Mouse (Mus musculus): ENCODE measurements at regions not wholly inside any gene's neighbourhood (a gene's known extent, or its start where the extent isn't known, plus 50 kb on each side); places are given as distances from the start of the nearest gene placed in this dataset.

- 87% methylated on average over 10 of the region's 10 CpGs for WGBS (ENCODE audit: missing documents)
- H3K27ac ChIP-seq: no peak overlapping the region
- no peaks in the 10 kb centered on the region for H3K79me2 ChIP-seq (ENCODE audit: inconsistent target)
- H3K4me3 ChIP-seq (ENCODE audit: inconsistent target): no peak overlapping the region
- no peaks in the 10 kb centered on the region for H3K36me3 ChIP-seq (ENCODE audit: inconsistent target)
Measured at GRCm38 (mm10) chr11:112593821-112594220, 188.2 kb upstream of the Sox9 start.

- H3K27ac ChIP-seq: no peak overlapping the region
- WGBS (ENCODE audit: missing documents): 83% methylated on average over 1 of the region's 1 CpGs
- H3K36me3 ChIP-seq (ENCODE audit: inconsistent target): no peaks in the 10 kb centered on the region
- H3K4me3 ChIP-seq (ENCODE audit: inconsistent target): no peak overlapping the region
- no peaks in the 10 kb centered on the region for H3K79me2 ChIP-seq (ENCODE audit: inconsistent target)
Measured at GRCm38 (mm10) chr11:112607359-112607758, 174.7 kb upstream of the Sox9 start.

- Histone ChIP-seq H3K36me3 (ENCODE audit: inconsistent target) (no peaks in the 10 kb centered on the region), H3K27ac (no peak overlapping the region), H3K4me3 (ENCODE audit: inconsistent target) (no peak overlapping the region), H3K79me2 (ENCODE audit: inconsistent target) (no peaks in the 10 kb centered on the region)
- 66% methylated on average over 3 of the region's 3 CpGs for WGBS (ENCODE audit: missing documents)
Measured at GRCm38 (mm10) chr11:112609277-112609676, 172.7 kb upstream of the Sox9 start.

- WGBS (ENCODE audit: missing documents): 88% methylated on average over 11 of the region's 11 CpGs
- Histone ChIP-seq H3K4me3 (ENCODE audit: inconsistent target) (no peak overlapping the region), H3K27ac (no peak overlapping the region), H3K79me2 (ENCODE audit: inconsistent target) (no peaks in the 10 kb centered on the region), H3K36me3 (ENCODE audit: inconsistent target) (no peaks in the 10 kb centered on the region)
Measured at GRCm38 (mm10) chr11:112611073-112611472, 171.0 kb upstream of the Sox9 start.

GRCm38 (mm10) chr11:112615629-112616028 is 166.4 kb upstream of the Sox9 start:
- no peaks in the 10 kb centered on the region for H3K79me2 ChIP-seq (ENCODE audit: inconsistent target)
- WGBS (ENCODE audit: missing documents): 82% methylated on average over 4 of the region's 4 CpGs
- no peak overlapping the region for H3K4me3 ChIP-seq (ENCODE audit: inconsistent target)
- H3K36me3 ChIP-seq (ENCODE audit: inconsistent target): no peaks in the 10 kb centered on the region
- no peak overlapping the region for H3K27ac ChIP-seq

GRCm38 (mm10) chr11:112616942-112617341 is 165.1 kb upstream of the Sox9 start:
- H3K4me3 ChIP-seq (ENCODE audit: inconsistent target): no peak overlapping the region
- H3K27ac ChIP-seq: no peak overlapping the region
- H3K79me2 ChIP-seq (ENCODE audit: inconsistent target): no peaks in the 10 kb centered on the region
- H3K36me3 ChIP-seq (ENCODE audit: inconsistent target): no peaks in the 10 kb centered on the region
- WGBS (ENCODE audit: missing documents): 87% methylated on average over 2 of the region's 2 CpGs

GRCm38 (mm10) chr11:112620916-112621315 is 161.1 kb upstream of the Sox9 start:
- Histone ChIP-seq H3K4me3 (ENCODE audit: inconsistent target) (no peak overlapping the region), H3K27ac (no peak overlapping the region), H3K79me2 (ENCODE audit: inconsistent target) (no peaks in the 10 kb centered on the region), H3K36me3 (ENCODE audit: inconsistent target) (no peaks in the 10 kb centered on the region)
- WGBS (ENCODE audit: missing documents): 46% methylated on average over 12 of the region's 12 CpGs

- H3K27ac ChIP-seq: no peak overlapping the region
Measured at GRCm38 (mm10) chr11:112621385-112622120, 160.5 kb upstream of the Sox9 start.

GRCm38 (mm10) chr11:112649298-112649697 is 132.7 kb upstream of the Sox9 start:
- WGBS (ENCODE audit: missing documents): 83% methylated on average over 9 of the region's 9 CpGs
- Histone ChIP-seq H3K27ac (no peak overlapping the region), H3K36me3 (ENCODE audit: inconsistent target) (no peaks in the 10 kb centered on the region), H3K79me2 (ENCODE audit: inconsistent target) (no peaks in the 10 kb centered on the region), H3K4me3 (ENCODE audit: inconsistent target) (no peak overlapping the region)

More at GRCm38 (mm10) chr11:112621385-112622120, 160.5 kb upstream of the Sox9 start:
- no peak overlapping the region for H3K4me3 ChIP-seq (ENCODE audit: inconsistent target)
- no peaks in the 10 kb centered on the region for H3K79me2 ChIP-seq (ENCODE audit: inconsistent target)
- H3K36me3 ChIP-seq (ENCODE audit: inconsistent target): no peaks in the 10 kb centered on the region
- 53% methylated on average over 8 of the region's 9 CpGs for WGBS (ENCODE audit: missing documents)

- 69% methylated on average over 10 of the region's 11 CpGs for WGBS (ENCODE audit: missing documents)
- H3K4me3 ChIP-seq (ENCODE audit: inconsistent target): no peak overlapping the region
- H3K36me3 ChIP-seq (ENCODE audit: inconsistent target): no peaks in the 10 kb centered on the region
- no peak overlapping the region for H3K27ac ChIP-seq
- no peaks in the 10 kb centered on the region for H3K79me2 ChIP-seq (ENCODE audit: inconsistent target)
Measured at GRCm38 (mm10) chr11:112657410-112658159, 124.4 kb upstream of the Sox9 start.

GRCm38 (mm10) chr11:112659911-112660310 is 122.1 kb upstream of the Sox9 start:
- no peaks in the 10 kb centered on the region for H3K79me2 ChIP-seq (ENCODE audit: inconsistent target)
- no peak overlapping the region for H3K4me3 ChIP-seq (ENCODE audit: inconsistent target)
- H3K36me3 ChIP-seq (ENCODE audit: inconsistent target): no peaks in the 10 kb centered on the region
- 58% methylated on average over 3 of the region's 3 CpGs for WGBS (ENCODE audit: missing documents)
- H3K27ac ChIP-seq: no peak overlapping the region

- H3K79me2 ChIP-seq (ENCODE audit: inconsistent target): no peaks in the 10 kb centered on the region
- H3K36me3 ChIP-seq (ENCODE audit: inconsistent target): no peaks in the 10 kb centered on the region
- 85% methylated on average over 7 of the region's 7 CpGs for WGBS (ENCODE audit: missing documents)
- H3K27ac ChIP-seq: no peak overlapping the region
- H3K4me3 ChIP-seq (ENCODE audit: inconsistent target): no peak overlapping the region
Measured at GRCm38 (mm10) chr11:112661426-112661825, 120.6 kb upstream of the Sox9 start.

- Histone ChIP-seq H3K4me3 (ENCODE audit: inconsistent target) (no peak overlapping the region), H3K79me2 (ENCODE audit: inconsistent target) (no peaks in the 10 kb centered on the region), H3K36me3 (ENCODE audit: inconsistent target) (no peaks in the 10 kb centered on the region), H3K27ac (no peak overlapping the region)
- WGBS (ENCODE audit: missing documents): 93% methylated on average over 7 of the region's 7 CpGs
Measured at GRCm38 (mm10) chr11:112667311-112667710, 114.7 kb upstream of the Sox9 start.

GRCm38 (mm10) chr11:112672086-112672485 is 109.9 kb upstream of the Sox9 start:
- Histone ChIP-seq H3K4me3 (ENCODE audit: inconsistent target) (no peak overlapping the region), H3K79me2 (ENCODE audit: inconsistent target) (no peaks in the 10 kb centered on the region), H3K36me3 (ENCODE audit: inconsistent target) (no peaks in the 10 kb centered on the region), H3K27ac (no peak overlapping the region)
- WGBS (ENCODE audit: missing documents): 79% methylated on average over 4 of the region's 4 CpGs

- no peaks in the 10 kb centered on the region for H3K79me2 ChIP-seq (ENCODE audit: inconsistent target)
- 89% methylated on average over 4 of the region's 4 CpGs for WGBS (ENCODE audit: missing documents)
- H3K4me3 ChIP-seq (ENCODE audit: inconsistent target): no peak overlapping the region
- H3K27ac ChIP-seq: no peak overlapping the region
- H3K36me3 ChIP-seq (ENCODE audit: inconsistent target): no peaks in the 10 kb centered on the region
Measured at GRCm38 (mm10) chr11:112690047-112690446, 92.0 kb upstream of the Sox9 start.
